Mouse (Mus musculus) embryonic facial prominence, embryonic 13.5 days (tissue): ENCODE data around the gene Atrx. TPM values are rescaled to one million over a fixed set of nuclear protein-coding genes. Genes with fewer than 3 reads are reported as not detected.
"Not testable (repeated sequence)": the region's sequence is repeated elsewhere in the genome, so short reads cannot be mapped to it uniquely, and the experiment has no call there.

ENCODE experiments used
- ATAC-seq: fragments of 200-750 bp; cut with Nextera tagmentation; 2 replicates; pipeline ENCODE4 v1.8.0; 2017; ENCODE audit warnings: low read depth; ENCODE audit not compliant: insufficient number of reproducible peaks, insufficient read depth, low FRiP score, low TSS enrichment
- H3K27ac ChIP-seq: fragments of 300-500 bp; sonication (generic); 2 replicates; pipeline ENCODE4 v1.5.1; 2015; ENCODE audit warnings: moderate library complexity, mild to moderate bottlenecking, inconsistent platforms
- H3K27me3 ChIP-seq: fragments of 300-500 bp; sonication (generic); 2 replicates; pipeline ENCODE4 v1.6.1; 2015; ENCODE audit warnings: mild to moderate bottlenecking, inconsistent platforms
- H3K36me3 ChIP-seq: fragments of 300-500 bp; sonication (generic); 2 replicates; pipeline ENCODE4 v1.6.1; 2015; ENCODE audit warnings: mild to moderate bottlenecking, inconsistent platforms
- H3K4me1 ChIP-seq: fragments of 300-500 bp; sonication (generic); 2 replicates; pipeline ENCODE4 v1.6.1; 2015; ENCODE audit warnings: inconsistent platforms
- H3K4me2 ChIP-seq: fragments of 300-500 bp; sonication (generic); 2 replicates; pipeline ENCODE4 v1.6.1; 2015; ENCODE audit warnings: moderate library complexity, mild to moderate bottlenecking, inconsistent platforms
- H3K4me3 ChIP-seq: fragments of 300-500 bp; sonication (generic); 2 replicates; pipeline ENCODE4 v1.5.1; 2015; ENCODE audit warnings: mild to moderate bottlenecking, inconsistent platforms
- H3K9ac ChIP-seq: fragments of 300-500 bp; sonication (generic); 2 replicates; pipeline ENCODE4 v1.6.1; 2015; ENCODE audit warnings: mild to moderate bottlenecking, inconsistent platforms
- H3K9me3 ChIP-seq: fragments of 300-500 bp; sonication (generic); 2 replicates; pipeline ENCODE4 v1.6.1; 2016; ENCODE audit warnings: inconsistent platforms
- WGBS: fragments of 180-500 bp; shearing (Covaris S2); methylation state at CpG from one replicate; pipeline ENCODE4 v1.1.7; 2015; ENCODE audit warnings: mixed read lengths; 5-methylcytosine and 5-hydroxymethylcytosine counted together
- polyA plus RNA-seq: library from polyadenylated mRNA; unstranded; fragments of >200 nt; fragmentation: Nextera tagmentation; extraction: Ambion mirVana; gene quantifications from 2 replicates; pipeline ENCODE4 v1.2.1, GENCODE M21; 2015

Gene Atrx
- polyA plus RNA-seq, 1 experiment from 2014 or later, result 264 TPM

GRCm38 (mm10) chrX:105924326-105925070 is 4.7 kb downstream of the Atrx start:
- Histone ChIP-seq H3K9ac (no peak overlapping the region), H3K36me3 (peaks cover 3% of the 10 kb centered on the region; the same call in 1 of the 2 replicates), H3K27me3 (no peaks in the 10 kb centered on the region), H3K9me3 (no peaks in the 10 kb centered on the region), H3K4me2 (no peak overlapping the region), H3K4me1 (peaks cover 13% of the 10 kb centered on the region; the same call in 1 of the 2 replicates), H3K4me3 (no peak overlapping the region), H3K27ac (no peak overlapping the region)
- WGBS, result 78% methylated on average over 5 of the region's 5 CpGs
- no peak for ATAC-seq

GRCm38 (mm10) chrX:105923896-105924295 is 5.3 kb downstream of the Atrx start:
- Histone ChIP-seq H3K4me1 (peaks cover 13% of the 10 kb centered on the region; the same call in 1 of the 2 replicates), H3K4me2 (no peak overlapping the region), H3K9me3 (no peaks in the 10 kb centered on the region), H3K4me3 (no peak overlapping the region), H3K36me3 (peaks cover 3% of the 10 kb centered on the region; the same call in 1 of the 2 replicates), H3K9ac (no peak overlapping the region), H3K27me3 (no peaks in the 10 kb centered on the region), H3K27ac (no peak overlapping the region)
- no peak for ATAC-seq
- 43% methylated on average over 1 of the region's 1 CpGs for WGBS

- H3K27ac ChIP-seq, H3K9ac ChIP-seq, H3K4me2 ChIP-seq, ATAC-seq, H3K27me3 ChIP-seq, H3K9me3 ChIP-seq, H3K36me3 ChIP-seq, H3K4me3 ChIP-seq: not testable (repeated sequence)
- H3K4me1 ChIP-seq, result peaks cover 13% of the 10 kb centered on the region; the same call in 1 of the 2 replicates
- 89% methylated on average over 7 of the region's 7 CpGs for WGBS
Observed at GRCm38 (mm10) chrX:105922986-105923385, 6.2 kb downstream of the Atrx start.

GRCm38 (mm10) chrX:105921421-105921820 is 7.8 kb downstream of the Atrx start:
- H3K4me2 ChIP-seq, result no peak overlapping the region
- ATAC-seq, result no peak
- no peak overlapping the region for H3K27ac ChIP-seq
- no peaks in the 10 kb centered on the region for H3K27me3 ChIP-seq
- peaks cover 3% of the 10 kb centered on the region; the same call in 1 of the 2 replicates for H3K36me3 ChIP-seq
- no peaks in the 10 kb centered on the region for H3K9me3 ChIP-seq
- H3K4me3 ChIP-seq, result no peak overlapping the region
- WGBS, result 90% methylated on average over 2 of the region's 2 CpGs
- peaks cover 6% of the 10 kb centered on the region; the same call in 1 of the 2 replicates for H3K4me1 ChIP-seq
- H3K9ac ChIP-seq, result no peak overlapping the region

- H3K9me3 ChIP-seq, result no peaks in the 10 kb centered on the region
- no peak overlapping the region for H3K9ac ChIP-seq
- no peaks in the 10 kb centered on the region for H3K4me1 ChIP-seq
- H3K4me3 ChIP-seq, result no peak overlapping the region
- no peak overlapping the region for H3K4me2 ChIP-seq
- H3K36me3 ChIP-seq, result no peaks in the 10 kb centered on the region
- H3K27me3 ChIP-seq, result no peaks in the 10 kb centered on the region; the same call in none of the 2 replicates
- WGBS, result 75% methylated on average over 3 of the region's 3 CpGs
- ATAC-seq, result no peak
- H3K27ac ChIP-seq, result no peak overlapping the region
Observed at GRCm38 (mm10) chrX:105911728-105912127, 17.5 kb downstream of the Atrx start.

GRCm38 (mm10) chrX:105901611-105902010 is 27.6 kb downstream of the Atrx start:
- Histone ChIP-seq H3K9ac (no peak overlapping the region), H3K9me3 (no peaks in the 10 kb centered on the region), H3K27ac (no peak overlapping the region), H3K4me2 (no peak overlapping the region), H3K4me1 (no peaks in the 10 kb centered on the region), H3K27me3 (no peaks in the 10 kb centered on the region), H3K36me3 (peaks cover 4% of the 10 kb centered on the region; the same call in 1 of the 2 replicates), H3K4me3 (no peak overlapping the region)
- WGBS, result 93% methylated on average over 1 of the region's 1 CpGs
- ATAC-seq, result no peak

GRCm38 (mm10) chrX:105886921-105887320 is 42.3 kb downstream of the Atrx start:
- WGBS, result 82% methylated on average over 2 of the region's 2 CpGs
- Histone ChIP-seq H3K4me1 (no peaks in the 10 kb centered on the region), H3K4me3 (no peak overlapping the region), H3K4me2 (no peak overlapping the region), H3K9ac (no peak overlapping the region), H3K9me3 (no peaks in the 10 kb centered on the region), H3K27me3 (no peaks in the 10 kb centered on the region), H3K36me3 (peaks cover 4% of the 10 kb centered on the region; the same call in 1 of the 2 replicates), H3K27ac (no peak overlapping the region)
- no peak for ATAC-seq

GRCm38 (mm10) chrX:105864367-105864766 is 64.8 kb downstream of the Atrx start:
- Histone ChIP-seq H3K9me3 (no peaks in the 10 kb centered on the region), H3K9ac (no peak overlapping the region), H3K27me3 (no peaks in the 10 kb centered on the region), H3K27ac (no peak overlapping the region), H3K4me2 (no peak overlapping the region), H3K4me1 (no peaks in the 10 kb centered on the region), H3K36me3 (peaks cover 7% of the 10 kb centered on the region), H3K4me3 (no peak overlapping the region)
- WGBS, result 81% methylated on average over 5 of the region's 5 CpGs
- no peak for ATAC-seq

GRCm38 (mm10) chrX:105824462-105824861 is 104.7 kb downstream of the Atrx start:
- Histone ChIP-seq H3K4me3 (no peak overlapping the region), H3K9ac (no peak overlapping the region), H3K9me3 (no peaks in the 10 kb centered on the region), H3K27ac (no peak overlapping the region), H3K36me3 (peaks cover 4% of the 10 kb centered on the region; the same call in 1 of the 2 replicates), H3K4me1 (no peaks in the 10 kb centered on the region), H3K4me2 (no peak overlapping the region), H3K27me3 (no peaks in the 10 kb centered on the region; the same call in 1 of the 2 replicates)
- ATAC-seq, result no peak
- WGBS, result 85% methylated on average over 5 of the region's 5 CpGs

GRCm38 (mm10) chrX:105794806-105795403 is 134.3 kb downstream of the Atrx start:
- Histone ChIP-seq H3K4me1 (no peaks in the 10 kb centered on the region), H3K4me2 (no peak overlapping the region), H3K36me3 (no peaks in the 10 kb centered on the region), H3K4me3 (no peak overlapping the region), H3K9me3 (no peaks in the 10 kb centered on the region), H3K27ac (no peak overlapping the region), H3K9ac (no peak overlapping the region), H3K27me3 (peaks cover 14% of the 10 kb centered on the region)
- WGBS, result 40% methylated on average over 8 of the region's 8 CpGs
- ATAC-seq, result no peak

GRCm38 (mm10) chrX:105773281-105773680 is 155.9 kb downstream of the Atrx start:
- H3K27me3 ChIP-seq, result peaks cover 19% of the 10 kb centered on the region
- no peaks in the 10 kb centered on the region for H3K36me3 ChIP-seq
- no peaks in the 10 kb centered on the region for H3K9me3 ChIP-seq
- H3K4me1 ChIP-seq, result no peaks in the 10 kb centered on the region
- H3K4me3 ChIP-seq, result no peak overlapping the region
- H3K9ac ChIP-seq, result no peak overlapping the region
- H3K4me2 ChIP-seq, result no peak overlapping the region
- WGBS, result 88% methylated on average over 5 of the region's 5 CpGs
- no peak for ATAC-seq
- H3K27ac ChIP-seq, result no peak overlapping the region

- Histone ChIP-seq H3K4me3 (no peak overlapping the region), H3K9me3 (no peaks in the 10 kb centered on the region), H3K27me3 (peaks cover 67% of the 10 kb centered on the region), H3K4me1 (peaks cover 13% of the 10 kb centered on the region; the same call in 1 of the 2 replicates), H3K27ac (no peak overlapping the region), H3K36me3 (no peaks in the 10 kb centered on the region), H3K4me2 (no peak overlapping the region), H3K9ac (no peak overlapping the region)
- WGBS, result 68% methylated on average over 3 of the region's 3 CpGs
- ATAC-seq, result no peak
Observed at GRCm38 (mm10) chrX:105767932-105768331, 161.3 kb downstream of the Atrx start.
